Comparison of ENCODE assay signal across 25 mouse cellular contexts in the genomic region with DNA sequence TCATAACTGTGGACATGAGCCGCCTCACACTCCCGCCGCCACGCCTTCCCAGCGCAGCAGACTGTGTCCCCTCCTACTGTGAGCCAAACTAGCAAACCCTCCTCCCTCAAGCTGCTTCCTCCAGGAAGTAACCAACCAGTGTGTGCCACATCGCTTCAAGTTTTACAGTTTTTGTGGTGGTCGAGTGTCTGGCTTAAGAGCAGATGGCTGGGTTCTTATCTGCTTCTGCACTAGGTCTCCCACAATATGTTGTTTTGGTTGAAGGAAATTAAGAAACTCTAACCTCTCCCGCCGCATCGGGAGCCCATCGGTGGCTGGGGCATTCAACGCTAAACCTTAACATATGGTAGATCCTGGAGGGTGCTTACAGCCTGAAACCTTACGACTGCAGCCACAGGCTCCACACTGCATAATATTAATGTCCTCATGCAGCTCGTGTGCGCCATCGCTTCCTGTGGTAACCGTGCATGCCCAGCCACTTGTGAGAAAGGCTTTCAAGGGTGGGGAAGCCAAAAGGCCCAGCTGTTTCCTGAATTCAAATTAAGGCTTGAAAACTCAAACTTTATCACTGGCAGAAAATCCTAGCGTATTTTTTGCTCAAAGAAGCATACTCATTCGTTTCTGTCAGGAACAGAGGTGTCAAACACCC.
DNase-seq lines count a peak whose midpoint lies in the region; ATAC-seq and TF ChIP-seq lines count a peak whose summit lies in the region.
"Had no signal": no experiment of that assay in that cellular context is flagged by ENCODE, and none has a peak within 500 bp of the region (broad histone marks: within the 10 kb centered on the region; RNA-seq: fewer than 3 reads in every experiment).

No protein-coding gene starts in this region.

- TF ChIP-seq CTCF in brain, embryonic 14.5 days (IDR thresholded peaks at IDR 0.05; ENCODE audit: borderline replicate concordance, extremely low read depth, insufficient read depth, insufficient read length): no peak

- H3K27me3 ChIP-seq in limb, embryonic 10.5 days (ENCODE audit: low read depth, poor library complexity, severe bottlenecking): no peaks in the 10 kb centered on the region
- H3K27me3 ChIP-seq: hindbrain, embryonic 15.5 days; neural tube, embryonic 12.5 days; stomach, embryonic 15.5 days had no signal

- no peaks in the 10 kb centered on the region for H3K36me3 ChIP-seq in limb, embryonic 10.5 days
- H3K36me3 ChIP-seq: embryonic facial prominence, embryonic 10.5 days; hindbrain, embryonic 15.5 days; neural tube, embryonic 12.5 days; stomach, embryonic 15.5 days had no signal

- no peaks in the 10 kb centered on the region for H3K9me3 ChIP-seq in limb, embryonic 10.5 days (replicated peaks)
- H3K9me3 ChIP-seq: embryonic facial prominence, embryonic 10.5 days; hindbrain, embryonic 15.5 days; neural tube, embryonic 12.5 days; stomach, embryonic 15.5 days had no signal

- intact Hi-C loops in gastrocnemius, postnatal 36 days (cut with DNase I): no loop called here

- no peak overlapping the region for H3K27ac ChIP-seq in limb, embryonic 10.5 days
- H3K27ac ChIP-seq: embryonic facial prominence, embryonic 10.5 days; hindbrain, embryonic 15.5 days; kidney, postnatal 0 days; neural tube, embryonic 12.5 days; stomach, embryonic 15.5 days had no signal

- DNase-seq in 416B (ENCODE audit: low read depth): peak; percentile 33
- peak; percentile 45 for DNase-seq in CD4-positive helper T cell, adult 2 months (ENCODE audit: low read depth, low spot score)
- peak; percentile 40 for DNase-seq in brain, embryonic 14.5 days (ENCODE audit: low read depth)
- no peak for DNase-seq in limb, embryonic 10.5 days (ENCODE audit: low spot score)
- no peak for DNase-seq in gastrocnemius, postnatal 36 days
- no peak for DNase-seq in kidney, adult 11 months
- no peak for DNase-seq in ovary, postnatal 36 days (ENCODE audit: low spot score)
- DNase-seq: adrenal gland, adult 8-10 months; cerebellum, adult 11-12 months; cerebellum, postnatal 36 days; heart, postnatal 10 days; layer of hippocampus, postnatal 36 days; liver; liver, postnatal 0 days; lung, postnatal 14 days; right cerebral cortex, adult 18-20 months; thymus, adult 18-20 months had no signal

- peaks cover 13% of the 10 kb centered on the region for H3K4me1 ChIP-seq in limb, embryonic 10.5 days
- H3K4me1 ChIP-seq: stomach, embryonic 15.5 days had no signal

- WGBS in limb, embryonic 10.5 days: 92% methylated on average over 19 of the region's 19 CpGs

- H3K4me3 ChIP-seq in limb, embryonic 10.5 days: no peak overlapping the region
- H3K4me3 ChIP-seq: embryonic facial prominence, embryonic 10.5 days; hindbrain, embryonic 15.5 days; neural tube, embryonic 12.5 days; stomach, embryonic 15.5 days had no signal

- peak; percentile 41; the same call in 1 of the 2 replicates for ATAC-seq in monocyte, adult 5-6 weeks (replicated peaks; ENCODE audit: insufficient number of reproducible peaks, low FRiP score, low TSS enrichment, poor library complexity, severe bottlenecking)
- ATAC-seq: intestine, embryonic 16.5 days; liver, postnatal 0 days; midbrain, embryonic 16.5 days had no signal

- no peak for TF ChIP-seq POLR2A in brain, embryonic 14.5 days (IDR thresholded peaks at IDR 0.05; ENCODE audit: borderline replicate concordance, extremely low read depth, insufficient read depth, insufficient read length, poor library complexity, severe bottlenecking)

Comparison
In these comparisons a context has a peak if more than half of its experiments do, and no peak if none do; other contexts are left out.
1. DNase-seq: peak in 416B (single experiment), CD4-positive helper T cell, adult 2 months (single experiment) and brain, embryonic 14.5 days (single experiment); none in limb, embryonic 10.5 days (single experiment), gastrocnemius, postnatal 36 days (0 of 2), kidney, adult 11 months (single experiment) and ovary, postnatal 36 days (single experiment).